Mouse (Mus musculus) megakaryocyte, adult 5-6 weeks (primary cell): ENCODE data around the gene Fbxl17. TPM values are rescaled to one million over a fixed set of nuclear protein-coding genes. Genes with fewer than 3 reads are reported as not detected.

ENCODE experiments used
- ATAC-seq: 2 replicates; pipeline ENCODE4 v1.8.0; 2016; ENCODE audit warnings: mild to moderate bottlenecking, inconsistent platforms; ENCODE audit not compliant: poor library complexity, severe bottlenecking
- total RNA-seq, 2 experiments: library from RNA; stranded (forward) in 1 of 2; stranded (reverse) in 1 of 2; fragments of 153-499, 151-499 nt in 1 of 2; fragments of 221-1000, 200-1000 nt in 1 of 2; gene quantifications; 2 replicates each; pipeline versions ENCODE4 v1.2.3 to v1.2.4; 2015 to 2017

Fbxl17 gene
- total RNA-seq, 2 experiments from 2014 or later: 5.1 to 13.0 TPM

DNA sequence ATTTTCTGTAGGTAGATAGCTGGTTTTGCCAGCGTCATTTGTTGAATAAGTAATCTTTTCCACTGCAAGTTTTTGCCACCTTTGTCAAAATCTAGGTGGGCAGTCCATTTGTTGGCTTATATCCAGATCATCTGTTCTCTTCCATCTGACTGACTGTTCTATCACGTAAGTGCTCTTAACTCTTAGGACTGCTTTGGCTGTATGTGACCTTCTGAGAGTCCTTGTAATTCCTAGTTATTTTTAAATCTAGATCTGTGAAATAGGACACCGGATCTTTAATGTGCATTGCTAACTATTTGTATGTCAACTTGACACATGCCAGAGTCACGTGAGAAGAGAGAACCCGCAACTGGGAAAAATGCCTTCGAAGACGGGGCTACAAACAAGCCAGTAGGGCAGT lies 37.3 kb downstream of the Fbxl17 start:
- ATAC-seq: no peak

DNA sequence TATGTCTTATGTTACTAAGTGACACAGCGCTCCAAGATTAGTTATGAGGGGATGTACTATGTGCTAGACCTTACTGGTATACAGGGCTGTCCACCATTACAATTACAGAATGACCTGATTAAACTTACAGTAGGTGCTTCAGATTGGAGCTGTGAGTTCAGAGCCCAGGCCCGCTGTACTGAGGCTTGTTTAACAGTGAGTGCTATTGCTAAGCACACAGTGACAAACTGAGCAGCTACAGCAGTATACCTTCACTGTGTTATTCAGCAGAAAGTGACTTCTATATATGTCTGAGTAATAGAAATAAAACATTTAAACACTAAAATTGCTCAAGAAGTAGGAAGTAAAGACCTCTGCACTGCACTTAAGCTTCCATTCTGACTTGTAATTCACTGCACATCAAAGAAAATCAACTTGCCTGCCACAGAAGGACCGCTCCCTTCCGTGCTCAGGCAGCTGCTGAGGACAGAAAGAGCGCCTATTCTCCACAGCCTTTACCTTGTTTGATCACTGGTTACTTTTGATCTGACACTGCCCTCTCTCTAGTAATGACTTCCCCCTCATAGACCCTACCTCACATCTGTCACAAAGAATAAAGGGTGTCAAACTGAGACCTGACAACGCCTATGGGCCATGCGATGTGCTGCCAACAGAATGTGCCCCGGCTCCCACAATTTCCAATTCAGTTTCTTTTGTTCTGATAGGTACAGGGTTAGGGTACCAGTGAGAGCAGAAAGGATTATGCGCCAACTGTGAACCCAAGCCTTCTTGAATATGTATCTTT lies 39.9 kb downstream of the Fbxl17 start:
- ATAC-seq: no peak

DNA sequence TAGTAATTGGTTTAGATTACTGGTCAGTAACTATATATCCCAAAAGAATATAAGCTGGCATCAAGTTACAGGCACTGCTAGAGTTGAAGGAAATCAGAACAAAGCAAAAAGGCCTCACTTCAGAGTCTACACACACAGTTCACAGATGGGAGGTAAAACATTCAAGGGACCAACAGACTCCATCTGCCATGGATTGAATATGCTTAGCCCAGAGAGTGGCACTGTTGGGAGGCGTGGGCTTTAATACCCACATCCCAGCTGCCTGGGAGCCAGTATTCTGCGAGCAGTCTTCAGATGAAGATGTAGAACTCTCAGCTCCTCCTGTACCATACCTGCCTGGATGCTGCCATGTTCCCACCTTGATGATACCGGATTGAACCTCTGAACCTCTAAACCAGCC lies 41.8 kb downstream of the Fbxl17 start:
- no peak for ATAC-seq

DNA sequence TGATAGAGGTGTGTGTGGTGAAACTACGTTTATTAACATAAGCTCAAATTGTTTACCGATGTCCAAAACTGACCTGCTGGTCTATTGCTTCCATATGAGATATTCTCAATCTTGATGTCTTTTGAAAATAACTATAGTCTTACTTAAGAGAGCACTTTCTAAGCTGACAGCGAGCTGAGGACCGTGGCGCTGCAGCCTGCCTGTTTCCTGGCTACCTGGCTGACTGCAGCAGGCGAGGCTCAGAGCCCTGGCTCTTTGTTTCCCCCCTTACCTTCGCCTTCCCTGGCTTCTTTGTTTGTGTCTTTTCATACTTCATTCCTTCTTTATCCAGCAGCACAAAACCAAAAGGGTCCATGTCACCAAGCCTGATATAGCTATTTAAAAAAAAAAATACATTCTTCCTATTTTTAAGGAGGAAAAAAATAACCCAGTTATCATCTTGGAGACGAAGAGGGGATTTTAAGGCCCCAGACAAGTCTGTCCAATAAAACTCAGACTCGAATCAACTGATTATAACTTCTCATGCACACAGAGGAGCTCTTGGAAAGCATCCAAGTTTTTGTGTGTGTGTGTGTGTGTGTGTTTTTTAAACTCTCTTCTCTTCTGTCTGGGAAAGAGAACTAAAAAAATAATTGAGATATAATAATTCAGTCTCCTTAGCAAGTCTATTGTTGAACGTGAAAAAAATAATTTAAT lies 48.4 kb downstream of the Fbxl17 start:
- no peak for ATAC-seq

DNA sequence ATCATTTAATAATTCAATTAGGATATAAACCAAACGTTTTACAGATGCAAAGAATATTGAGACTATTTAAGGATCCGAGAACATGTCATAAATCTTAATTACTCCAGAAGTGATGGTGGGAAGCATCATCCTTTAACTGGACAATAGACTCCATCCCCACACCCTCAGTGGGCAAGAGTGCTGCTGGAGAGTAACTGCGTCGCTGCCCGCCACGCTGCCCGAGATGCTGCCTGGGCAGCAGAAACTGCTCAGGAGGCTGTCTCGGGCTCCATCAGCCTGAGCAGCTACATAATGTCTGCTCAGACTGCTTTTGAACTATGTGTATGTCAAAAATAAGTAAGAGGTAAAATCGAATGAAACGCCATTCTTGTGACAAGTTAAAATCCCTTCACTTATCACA lies 52.1 kb downstream of the Fbxl17 start:
- ATAC-seq: no peak

DNA sequence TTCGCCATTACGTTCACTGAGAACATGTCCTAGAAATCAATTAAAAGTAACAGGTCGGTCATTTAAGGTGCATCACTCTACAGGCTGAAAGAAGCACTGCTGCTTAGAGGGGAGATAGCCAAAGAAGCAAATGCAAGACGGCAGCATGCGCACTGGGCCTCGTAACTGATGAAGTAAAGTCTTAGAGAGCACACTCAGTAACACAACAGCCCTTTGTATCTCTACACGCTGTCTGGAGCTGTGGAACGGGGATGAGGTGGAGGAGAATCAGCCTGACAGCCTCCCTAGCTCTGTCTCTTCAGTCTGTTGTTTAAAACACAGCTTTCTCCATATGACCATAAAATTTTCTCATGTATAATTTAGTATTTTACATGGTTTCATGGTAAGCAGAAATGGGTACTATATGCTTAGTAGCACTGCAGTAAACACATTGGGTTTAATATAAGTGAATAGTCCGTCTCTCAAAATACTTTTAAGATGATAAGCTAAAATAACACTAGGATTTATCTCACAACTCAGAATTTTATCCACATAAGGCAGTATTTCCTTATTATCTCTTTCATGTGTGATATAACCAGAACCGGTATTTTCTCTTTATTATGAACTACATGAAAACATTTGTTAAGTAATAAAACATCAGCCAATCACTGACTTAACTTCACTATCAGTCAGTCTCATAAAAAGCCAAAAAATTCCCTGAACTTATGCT lies 52.7 kb downstream of the Fbxl17 start:
- no peak for ATAC-seq

DNA sequence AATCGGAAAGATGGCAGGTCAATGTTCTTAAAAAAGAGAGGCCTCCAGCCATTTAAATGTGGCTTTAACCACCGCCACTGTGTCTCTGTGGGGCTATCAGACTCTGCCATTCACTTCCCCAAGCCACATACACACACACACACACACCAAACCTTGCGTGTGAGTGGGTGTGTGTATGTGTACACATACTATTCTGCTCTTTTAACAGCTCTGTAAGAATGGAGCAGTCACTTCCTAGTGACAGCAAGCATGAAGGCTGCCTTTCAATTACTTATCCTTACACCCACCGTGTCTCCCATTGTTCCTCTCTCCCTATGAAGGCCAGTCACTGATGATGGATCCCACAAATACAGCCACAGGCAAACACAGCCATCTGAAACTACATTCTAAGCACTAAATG lies 54.6 kb downstream of the Fbxl17 start:
- ATAC-seq: no peak

DNA sequence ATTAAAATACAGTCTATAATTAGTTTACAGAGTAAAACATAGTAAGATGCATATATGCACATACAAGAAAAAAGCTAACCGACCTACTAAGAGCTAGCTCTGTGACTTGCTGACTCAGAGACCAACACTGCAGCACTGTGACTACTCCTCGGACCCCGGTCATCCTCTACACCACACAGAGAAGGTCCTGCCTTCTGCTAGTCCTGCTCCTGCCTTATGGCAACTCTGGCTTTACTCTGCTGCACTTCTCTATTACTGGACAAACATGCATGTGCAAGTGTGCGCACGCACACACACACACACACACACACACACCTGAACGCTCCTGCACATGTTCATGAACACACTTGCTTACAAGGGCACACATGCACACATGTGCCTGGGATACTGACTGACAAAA lies 62.4 kb downstream of the Fbxl17 start:
- no peak for ATAC-seq

DNA sequence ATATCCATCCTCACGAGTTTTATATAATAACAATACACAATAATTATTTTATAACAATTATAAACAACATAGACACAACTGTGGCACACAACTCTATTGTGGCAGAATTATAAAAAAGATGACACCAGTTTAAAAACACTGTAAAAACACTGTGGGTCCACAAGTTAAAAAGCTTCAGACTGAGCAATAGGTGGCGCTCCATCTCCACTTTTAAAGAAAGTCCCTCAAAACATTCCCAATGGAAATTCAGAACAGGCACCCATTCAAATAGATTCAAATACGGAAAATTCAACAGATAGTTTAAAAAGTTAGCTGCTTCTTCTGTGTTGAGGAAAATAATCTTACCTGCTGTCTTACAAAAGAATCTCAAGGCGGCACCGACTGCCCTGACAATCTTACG lies 65.7 kb downstream of the Fbxl17 start:
- ATAC-seq: no peak

DNA sequence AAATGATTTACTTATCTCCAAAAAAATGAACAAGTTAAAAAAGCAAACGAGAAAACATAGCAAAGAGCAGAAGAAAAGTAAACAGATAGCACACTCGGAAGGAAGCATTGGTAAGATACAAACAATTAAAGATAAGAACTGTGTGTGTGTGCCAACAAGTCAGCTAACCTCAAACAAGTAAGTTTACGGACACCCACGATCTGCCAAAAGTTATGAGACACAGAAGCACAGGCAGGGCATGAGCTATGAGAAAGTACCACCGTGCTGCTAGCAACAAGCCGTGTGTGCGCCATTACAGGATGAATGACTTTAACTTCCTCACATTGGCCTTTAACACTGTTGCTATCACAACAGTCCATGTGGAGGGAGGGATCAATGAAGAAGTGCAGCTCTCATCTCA lies 68.2 kb downstream of the Fbxl17 start:
- no peak for ATAC-seq

DNA sequence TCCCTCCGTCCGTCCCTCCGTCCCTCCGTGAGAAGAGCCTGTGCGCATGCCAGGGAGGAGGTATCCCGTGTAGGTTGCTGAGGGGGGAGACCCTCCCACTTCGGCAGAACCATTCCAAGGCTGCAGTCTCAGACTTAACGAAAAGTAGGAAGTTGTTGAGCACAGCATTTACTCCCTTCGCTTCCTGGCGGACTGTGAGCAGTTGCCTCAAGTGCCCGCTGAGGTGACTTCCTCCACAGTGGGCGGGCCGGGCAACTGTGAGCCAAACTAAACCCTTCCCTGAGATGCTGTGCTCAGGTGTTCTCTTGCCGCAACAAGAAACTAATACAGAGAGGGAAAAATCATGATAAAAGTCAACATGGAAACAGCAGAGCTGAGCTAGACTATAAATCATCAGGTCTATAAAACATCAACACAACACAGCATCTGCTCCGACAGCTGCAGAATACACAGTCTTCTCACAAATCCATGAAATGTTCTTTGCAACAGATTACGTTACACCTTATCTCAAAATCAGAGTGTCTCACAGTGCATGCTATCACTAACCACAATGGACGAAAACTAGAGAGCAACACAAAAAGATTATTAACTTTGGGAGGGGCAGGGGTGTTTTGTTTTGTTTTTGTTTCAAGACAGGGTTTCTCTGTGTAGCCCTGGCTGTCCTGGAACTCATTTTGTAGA lies 69.3 kb downstream of the Fbxl17 start:
- peak; percentile 97 for ATAC-seq

DNA sequence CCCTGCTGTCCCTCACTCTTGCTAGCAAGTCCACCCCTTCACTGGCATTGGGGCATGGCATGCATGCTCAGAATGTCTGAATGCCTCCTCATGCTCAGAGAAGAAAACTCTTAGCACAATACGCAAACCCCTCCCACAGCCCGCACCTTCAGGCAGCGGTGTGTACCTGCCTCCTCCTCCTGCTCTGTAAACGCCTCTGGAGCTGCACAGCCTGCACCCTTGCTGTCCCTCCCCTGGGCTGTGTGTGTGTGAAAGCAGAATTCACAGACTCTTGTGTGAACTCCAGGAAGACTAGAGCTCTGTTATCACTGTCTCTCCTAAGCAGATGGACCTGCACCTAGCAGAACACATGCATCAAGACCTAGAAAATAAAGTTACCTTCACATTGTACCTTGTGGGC lies 76.0 kb downstream of the Fbxl17 start:
- no peak for ATAC-seq

DNA sequence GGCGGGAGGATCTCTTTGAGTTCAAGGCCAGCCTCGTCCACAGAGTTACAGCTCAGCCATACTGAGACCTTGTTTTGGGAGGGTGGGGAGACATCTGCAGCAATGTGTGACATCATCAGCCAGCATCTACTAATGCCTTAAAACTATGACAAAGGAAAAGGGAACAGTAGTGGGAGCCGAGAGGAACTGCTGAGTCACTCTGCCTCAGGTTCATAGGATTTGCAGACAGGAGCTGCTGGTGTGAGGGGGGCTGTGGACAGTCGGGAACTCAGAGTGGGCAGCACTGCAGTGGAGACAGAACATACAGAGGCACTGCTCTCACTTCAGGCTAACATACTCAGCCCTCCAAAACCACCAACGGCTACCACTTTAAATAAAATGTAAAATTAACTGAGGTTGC lies 77.1 kb downstream of the Fbxl17 start:
- peak; percentile 43; the same call in 1 of the 2 replicates for ATAC-seq

DNA sequence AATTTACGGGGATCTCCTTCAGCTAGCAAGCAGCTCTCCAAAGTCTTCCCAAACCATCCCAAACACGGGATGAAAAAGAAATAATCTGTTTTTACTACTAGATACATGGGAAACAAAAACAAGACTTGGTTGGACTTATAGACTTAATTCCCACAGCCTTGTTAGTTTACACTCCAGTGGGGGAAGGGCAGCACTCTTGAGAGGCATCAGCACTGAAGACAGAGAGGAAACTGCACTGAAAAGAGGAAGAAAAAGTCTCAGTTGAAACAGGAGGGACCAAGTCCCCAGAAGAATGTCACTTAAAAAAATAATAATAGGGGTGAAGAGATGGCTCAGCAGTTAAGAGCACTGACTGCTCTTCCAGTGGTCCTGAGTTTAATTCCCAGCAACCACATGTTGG lies 78.0 kb downstream of the Fbxl17 start:
- peak; percentile 80 for ATAC-seq

DNA sequence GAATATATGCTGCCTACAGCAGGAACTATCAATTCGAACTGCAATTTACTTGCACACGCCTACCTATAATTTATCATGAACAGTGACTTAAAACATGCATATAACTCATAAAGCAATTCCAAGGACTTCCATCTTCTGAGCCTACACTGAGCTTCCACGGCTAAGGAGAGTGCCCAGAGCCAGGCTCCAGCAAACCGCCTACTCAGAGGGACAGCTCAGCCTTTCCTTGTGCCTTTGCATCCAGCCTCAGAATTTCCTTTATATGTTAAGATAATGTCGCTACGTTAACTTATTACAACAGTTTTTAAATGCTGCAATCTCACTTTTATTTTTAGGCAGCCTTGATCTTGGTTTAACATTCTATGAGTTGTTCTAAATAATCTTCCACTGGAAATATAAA lies 80.3 kb downstream of the Fbxl17 start:
- ATAC-seq: no peak

DNA sequence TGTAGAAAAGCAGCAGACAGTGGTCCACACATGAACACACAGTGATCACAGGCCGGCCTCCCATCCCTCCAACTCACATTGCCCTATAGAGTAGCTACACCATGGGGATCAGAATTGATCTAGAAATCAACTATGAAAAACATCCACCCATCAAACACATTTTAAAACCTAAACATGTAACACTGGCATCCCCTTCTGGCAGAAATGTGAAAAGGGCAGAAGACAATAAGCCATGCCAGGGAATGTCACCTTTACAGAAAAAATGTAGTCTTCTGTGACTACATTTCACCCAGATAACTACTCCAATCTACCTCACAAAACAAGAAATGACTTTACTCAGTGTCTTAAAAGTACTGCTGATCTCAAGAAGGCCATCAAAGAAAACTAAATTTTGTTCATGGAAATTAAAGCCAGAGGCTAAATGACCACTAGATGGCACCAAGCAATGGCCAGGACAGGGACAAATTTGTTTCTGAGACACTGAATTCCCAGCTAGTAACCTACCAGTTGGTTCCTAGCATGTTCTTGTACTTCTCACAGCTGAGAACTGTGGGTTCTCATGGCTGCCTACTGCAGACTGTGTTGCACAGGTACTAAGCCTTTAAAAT lies 85.7 kb downstream of the Fbxl17 start:
- ATAC-seq: no peak; the same call in 1 of the 2 replicates

DNA sequence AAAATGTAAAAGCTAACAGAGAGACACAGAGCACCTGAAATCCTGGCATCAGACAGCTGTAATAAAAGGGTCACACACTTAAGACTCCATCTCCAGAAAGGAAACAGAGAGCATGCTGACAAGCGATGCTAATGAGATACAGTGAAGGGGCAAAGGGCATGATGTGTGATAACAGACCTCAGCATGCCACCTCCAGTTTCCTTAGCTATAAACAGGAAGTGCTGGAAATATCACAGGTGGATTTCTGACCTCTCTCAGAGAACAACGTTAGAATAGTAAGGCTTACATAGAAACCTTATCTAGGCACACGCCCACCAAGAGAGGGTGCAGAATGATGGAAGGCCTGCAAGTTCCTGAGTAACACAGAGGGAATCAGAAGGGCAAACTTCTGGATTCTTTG lies 88.3 kb downstream of the Fbxl17 start:
- ATAC-seq: no peak

DNA sequence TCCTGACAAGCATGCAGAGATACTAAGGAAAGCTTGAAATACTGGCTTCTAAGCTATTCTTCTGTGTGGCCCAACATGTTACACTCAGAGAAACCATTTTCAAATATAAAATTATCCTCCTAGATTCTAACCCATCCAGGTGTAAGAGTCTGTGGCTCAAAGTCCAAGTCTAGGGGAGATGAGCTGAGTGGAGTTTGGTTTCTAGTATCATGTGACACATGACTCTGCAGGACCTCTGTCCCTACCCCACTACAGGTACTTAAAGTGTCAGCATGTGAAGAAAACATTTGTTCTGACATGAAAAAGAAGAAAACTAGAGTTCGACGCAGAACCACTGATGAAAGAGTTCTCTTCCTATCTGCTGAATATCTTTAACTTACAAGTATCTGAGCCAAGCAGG lies 89.7 kb downstream of the Fbxl17 start:
- no peak for ATAC-seq

DNA sequence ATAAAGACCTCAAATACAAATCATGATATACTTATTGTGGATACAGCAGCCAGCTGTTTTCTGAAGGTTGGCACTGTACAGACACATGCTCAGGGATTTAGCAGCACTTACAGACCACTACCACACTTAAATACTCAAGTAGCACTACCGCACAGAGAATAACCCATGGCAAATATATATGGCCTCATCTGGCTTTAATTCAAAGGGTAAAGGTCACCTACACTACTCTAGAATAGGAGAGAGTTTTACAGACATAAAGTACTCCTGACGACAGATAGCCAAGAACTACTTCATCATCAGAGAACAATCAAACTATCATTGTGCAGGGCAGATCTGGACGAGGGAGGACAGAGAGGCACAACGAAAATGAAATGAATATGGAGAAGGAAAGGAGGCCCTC lies 93.9 kb downstream of the Fbxl17 start:
- no peak for ATAC-seq

DNA sequence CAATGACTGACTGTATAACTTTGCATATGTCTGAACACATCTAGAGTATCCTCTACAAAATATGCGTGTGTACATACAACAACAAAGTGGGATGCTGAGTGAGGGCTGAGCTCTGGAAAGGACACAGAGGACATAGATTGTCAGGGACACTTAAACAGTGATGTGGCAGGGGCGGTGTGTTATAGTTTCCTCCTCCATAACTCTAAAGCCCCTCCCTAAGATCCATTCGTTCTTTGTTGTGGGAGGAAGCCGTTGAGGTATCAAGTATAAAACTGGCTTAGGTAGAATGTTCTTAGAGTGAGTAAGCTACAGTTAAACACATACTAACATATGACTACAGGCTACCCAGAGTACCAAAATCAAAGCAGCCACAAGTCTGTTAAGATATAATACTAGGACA lies 94.3 kb downstream of the Fbxl17 start:
- no peak for ATAC-seq

DNA sequence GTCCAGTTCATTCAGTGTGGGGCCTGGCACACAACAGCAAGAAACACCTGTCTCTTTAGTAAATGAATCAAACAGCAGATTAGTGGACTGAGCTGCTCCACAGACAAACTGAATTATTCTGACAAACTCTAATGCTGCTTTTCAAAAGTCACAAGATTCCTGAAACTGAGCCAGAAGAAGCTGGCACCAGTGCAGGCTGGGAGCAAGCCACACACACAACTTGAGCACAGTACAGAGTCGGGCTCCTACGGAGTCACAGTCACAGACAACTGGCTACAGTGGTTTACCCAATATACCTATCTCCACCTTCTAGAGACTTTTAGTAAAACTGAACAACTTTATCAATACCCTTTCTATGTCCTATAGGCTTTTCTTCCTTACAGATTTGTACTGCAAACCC lies 94.8 kb downstream of the Fbxl17 start:
- no peak for ATAC-seq
